Mouse (Mus musculus) gastrocnemius, adult 18-20 months (tissue): ENCODE data around the gene Nol9. TPM values are rescaled to one million over a fixed set of nuclear protein-coding genes. Genes with fewer than 3 reads are reported as not detected.
A peak's percentile ranks its signal among the peaks of the same experiment; 100 is the strongest.

Experiments
- DNase-seq: peaks from one replicate; pipeline ENCODE4 v3.0.0; 2021; ENCODE audit warnings: low spot score
- total RNA-seq, 2 experiments: library from RNA; stranded (reverse); gene quantifications; 2 replicates each; pipeline ENCODE4 v1.2.3; 2021

Nol9 gene
- total RNA-seq, 2 experiments from 2014 or later = 8.7 to 9.5 TPM

GRCm38 (mm10) chr4:152088556-152089120, 49.5 kb downstream of the Nol9 start:
- DNase-seq = no peak

GRCm38 (mm10) chr4:152090191-152090590, 51.1 kb downstream of the Nol9 start:
- DNase-seq = no peak

GRCm38 (mm10) chr4:152092751-152093293, 53.7 kb downstream of the Nol9 start:
- DNase-seq = no peak

- no peak for DNase-seq
Measured at GRCm38 (mm10) chr4:152094233-152094632, 55.1 kb downstream of the Nol9 start.

GRCm38 (mm10) chr4:152095937-152096910, 57.1 kb downstream of the Nol9 start:
- DNase-seq = peak; percentile 78

GRCm38 (mm10) chr4:152096927-152097326, 57.8 kb downstream of the Nol9 start:
- no peak for DNase-seq

- no peak for DNase-seq
Measured at GRCm38 (mm10) chr4:152097911-152098799, 59.0 kb downstream of the Nol9 start.

- DNase-seq = no peak
Measured at GRCm38 (mm10) chr4:152100541-152100940, 61.4 kb downstream of the Nol9 start.

- DNase-seq = no peak
Measured at GRCm38 (mm10) chr4:152101081-152101653, 62.0 kb downstream of the Nol9 start.

- no peak for DNase-seq
Measured at GRCm38 (mm10) chr4:152101921-152102320, 62.8 kb downstream of the Nol9 start.

GRCm38 (mm10) chr4:152103025-152103424, 63.9 kb downstream of the Nol9 start:
- peak; percentile 65 for DNase-seq

- DNase-seq = no peak
Measured at GRCm38 (mm10) chr4:152106746-152107145, 67.6 kb downstream of the Nol9 start.

GRCm38 (mm10) chr4:152107493-152107892, 68.4 kb downstream of the Nol9 start:
- no peak for DNase-seq

GRCm38 (mm10) chr4:152107971-152108509, 68.9 kb downstream of the Nol9 start:
- peak; percentile 49 for DNase-seq

- DNase-seq = no peak
Measured at GRCm38 (mm10) chr4:152108673-152109072, 69.6 kb downstream of the Nol9 start.

GRCm38 (mm10) chr4:152109509-152109908, 70.4 kb downstream of the Nol9 start:
- no peak for DNase-seq

GRCm38 (mm10) chr4:152110689-152111088, 71.6 kb downstream of the Nol9 start:
- no peak for DNase-seq
